In genomic region chr2:6395851-6396625, GRCm38 (mm10) we compare ENCODE assay signal across 16 mouse cellular contexts.
DNase-seq lines count a peak whose midpoint lies in the region; ATAC-seq lines count a peak whose summit lies in the region.
"Had no signal": no experiment of that assay in that cellular context is flagged by ENCODE, and none has a peak within 500 bp of the region (broad histone marks: within the 10 kb centered on the region; RNA-seq: fewer than 3 reads in every experiment).

No protein-coding gene starts in this region.

- no peaks in the 10 kb centered on the region for H3K27me3 ChIP-seq in heart, embryonic 13.5 days (replicated peaks)
- H3K27me3 ChIP-seq in lung, embryonic 15.5 days: no peaks in the 10 kb centered on the region
- no peaks in the 10 kb centered on the region for H3K27me3 ChIP-seq in hindbrain, embryonic 11.5 days (ENCODE audit: control insufficient read depth, insufficient read depth, low read length)
- H3K27me3 ChIP-seq: hindbrain, embryonic 13.5 days; limb, embryonic 15.5 days; neural tube, embryonic 15.5 days had no signal

- DNase-seq in heart, adult 8-10 months (ENCODE audit: low spot score): no peak
- no peak for DNase-seq in lung, postnatal 25 days (ENCODE audit: low spot score)
- peak; percentile 82 for DNase-seq in naive thymus-derived CD4-positive, alpha-beta T cell, adult 2 months (ENCODE audit: low read depth)
- no peak for DNase-seq in thymus, postnatal 0 days (ENCODE audit: low spot score)
- no peak for DNase-seq in hindbrain, embryonic 11.5 days (ENCODE audit: low spot score)
- DNase-seq: cerebellum, adult 11-12 months; kidney, postnatal 36 days; layer of hippocampus, postnatal 36 days; right cerebral cortex, postnatal 14 days had no signal

- no peaks in the 10 kb centered on the region for H3K9me3 ChIP-seq in heart, embryonic 13.5 days
- H3K9me3 ChIP-seq in lung, embryonic 15.5 days: no peaks in the 10 kb centered on the region
- H3K9me3 ChIP-seq in hindbrain, embryonic 11.5 days (ENCODE audit: control insufficient read depth, low read length): no peaks in the 10 kb centered on the region
- H3K9me3 ChIP-seq: hindbrain, embryonic 13.5 days; limb, embryonic 15.5 days; neural tube, embryonic 15.5 days had no signal

- H3K27ac ChIP-seq in heart, embryonic 13.5 days (replicated peaks): peak overlapping the region; percentile 21
- H3K27ac ChIP-seq in lung, embryonic 15.5 days: peak overlapping the region; percentile 8; the same call in 1 of the 2 replicates
- no peak overlapping the region for H3K27ac ChIP-seq in hindbrain, embryonic 11.5 days (ENCODE audit: low read depth, low read length)
- H3K27ac ChIP-seq: hindbrain, embryonic 13.5 days; limb, embryonic 15.5 days; neural tube, embryonic 15.5 days had no signal

- ATAC-seq in heart, embryonic 13.5 days (ENCODE audit: extremely low read depth, insufficient number of reproducible peaks, low FRiP score, low TSS enrichment): no peak
- ATAC-seq in lung, embryonic 15.5 days (ENCODE audit: borderline replicate concordance, extremely low read depth, low FRiP score, low TSS enrichment): peak; percentile 52; the same call in 1 of the 2 replicates
- peak; percentile 91 for ATAC-seq in activated CD4-positive, CD25-positive, alpha-beta regulatory T cell, adult 4 months
- no peak for ATAC-seq in hindbrain, embryonic 11.5 days (ENCODE audit: low FRiP score)
- ATAC-seq: midbrain, embryonic 16.5 days had no signal

- H3K4me3 ChIP-seq in heart, embryonic 13.5 days: no peak overlapping the region
- no peak overlapping the region for H3K4me3 ChIP-seq in lung, embryonic 15.5 days
- no peak overlapping the region for H3K4me3 ChIP-seq in hindbrain, embryonic 11.5 days (ENCODE audit: low read depth, low read length)
- H3K4me3 ChIP-seq: hindbrain, embryonic 13.5 days; limb, embryonic 15.5 days; neural tube, embryonic 15.5 days had no signal

- peaks cover 26% of the 10 kb centered on the region for H3K4me1 ChIP-seq in heart, embryonic 13.5 days
- peaks cover 28% of the 10 kb centered on the region for H3K4me1 ChIP-seq in lung, embryonic 15.5 days
- no peaks in the 10 kb centered on the region for H3K4me1 ChIP-seq in hindbrain, embryonic 11.5 days (replicated peaks; ENCODE audit: control insufficient read depth, insufficient read depth, low read length)
- H3K4me1 ChIP-seq: limb, embryonic 15.5 days; neural tube, embryonic 15.5 days had no signal

- peak overlapping the region; percentile 37; the same call in 1 of the 2 replicates for H3K9ac ChIP-seq in heart, embryonic 13.5 days
- no peak overlapping the region for H3K9ac ChIP-seq in lung, embryonic 15.5 days
- no peak overlapping the region for H3K9ac ChIP-seq in hindbrain, embryonic 11.5 days (ENCODE audit: low read depth, low read length)
- H3K9ac ChIP-seq: hindbrain, embryonic 13.5 days; limb, embryonic 15.5 days; neural tube, embryonic 15.5 days had no signal

- peak overlapping the region; percentile 34 for H3K4me2 ChIP-seq in heart, embryonic 13.5 days
- H3K4me2 ChIP-seq in lung, embryonic 15.5 days: no peak overlapping the region
- H3K4me2 ChIP-seq in hindbrain, embryonic 11.5 days (replicated peaks; ENCODE audit: low read depth, low read length): no peak overlapping the region
- H3K4me2 ChIP-seq: hindbrain, embryonic 13.5 days; limb, embryonic 15.5 days; neural tube, embryonic 15.5 days had no signal

- H3K36me3 ChIP-seq in heart, embryonic 13.5 days: peaks cover 12% of the 10 kb centered on the region
- 0 out of 2 replicates have a peak, but pooled peaks cover 3% of the 10 kb centered on the region for H3K36me3 ChIP-seq in lung, embryonic 15.5 days
- H3K36me3 ChIP-seq in hindbrain, embryonic 11.5 days (ENCODE audit: control insufficient read depth, insufficient read depth, low read length): no peaks in the 10 kb centered on the region
- H3K36me3 ChIP-seq: hindbrain, embryonic 13.5 days; neural tube, embryonic 15.5 days had no signal

- 53% methylated on average over 7 of the region's 7 CpGs for WGBS in heart, embryonic 13.5 days
- whole genome bisulfite sequencing in lung, embryonic 15.5 days: 63% methylated on average over 7 of the region's 7 CpGs
- WGBS in hindbrain, embryonic 11.5 days: 78% methylated on average over 7 of the region's 7 CpGs

Comparison
In these comparisons a context has a peak if more than half of its experiments do, and no peak if none do; other contexts are left out.
1. ATAC-seq: peak in lung, embryonic 15.5 days (single experiment) and activated CD4-positive, CD25-positive, alpha-beta regulatory T cell, adult 4 months (single experiment); none in heart, embryonic 13.5 days (single experiment) and hindbrain, embryonic 11.5 days (single experiment).